Mouse (Mus musculus): ENCODE data around the gene Lurap1.

DNA sequence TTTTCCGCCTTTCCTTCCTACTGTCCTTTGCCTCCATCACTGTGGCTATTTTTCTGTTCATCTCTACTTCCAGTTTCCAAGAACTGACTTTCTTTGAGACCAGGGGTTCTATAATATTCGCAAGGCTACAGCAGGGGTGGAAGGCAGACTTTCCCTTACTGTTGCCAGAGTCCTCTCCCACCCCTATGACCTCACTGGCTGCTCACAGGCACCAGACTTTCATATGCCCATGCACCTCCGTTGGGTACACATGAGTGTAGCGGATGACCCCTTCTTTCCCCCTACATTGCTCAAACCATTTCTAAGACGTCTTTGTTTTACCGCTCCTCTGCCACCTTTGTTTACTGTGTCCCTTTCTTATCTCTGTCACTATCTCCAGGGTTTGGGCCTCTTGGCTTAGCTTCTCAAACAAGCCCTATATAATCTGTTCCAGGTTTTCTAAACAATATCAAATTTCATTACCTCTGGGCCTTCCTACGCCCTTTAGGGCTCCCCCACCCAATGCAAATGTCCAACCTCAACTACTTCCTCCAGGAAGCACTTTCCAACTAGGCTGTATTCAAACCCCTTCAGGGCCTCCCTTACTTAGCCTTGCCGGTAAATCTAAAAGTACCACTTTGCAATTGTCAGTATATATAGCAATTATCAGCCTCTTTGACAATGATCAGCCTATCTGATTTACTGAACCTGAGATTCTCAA is 14.7 kb upstream of the Lurap1 start:
- no peak for TF ChIP-seq CTCF (IDR thresholded peaks at IDR 0.05; ENCODE audit: insufficient read depth, low read depth, low read length)
- no peak for TF ChIP-seq POLR2A (IDR thresholded peaks at IDR 0.05; ENCODE audit: insufficient read depth, low read depth, low read length)

Data from olfactory bulb, adult 2 months (tissue).